Mouse (Mus musculus) adrenal gland, adult 8-10 months (tissue): Measurements from ENCODE around the gene Gm1113. TPM values are rescaled to one million over a fixed set of nuclear protein-coding genes. Genes with fewer than 3 reads are reported as not detected.

Experiments
- DNase-seq: peaks from one replicate; pipeline ENCODE4 v3.0.0; 2022
- total RNA-seq, 4 experiments: library from RNA; stranded (reverse); gene quantifications; 2 replicates each; pipeline ENCODE4 v1.2.4; 2022

Gene Gm1113
- total RNA-seq, 4 experiments from 2014 or later = not detected

DNA sequence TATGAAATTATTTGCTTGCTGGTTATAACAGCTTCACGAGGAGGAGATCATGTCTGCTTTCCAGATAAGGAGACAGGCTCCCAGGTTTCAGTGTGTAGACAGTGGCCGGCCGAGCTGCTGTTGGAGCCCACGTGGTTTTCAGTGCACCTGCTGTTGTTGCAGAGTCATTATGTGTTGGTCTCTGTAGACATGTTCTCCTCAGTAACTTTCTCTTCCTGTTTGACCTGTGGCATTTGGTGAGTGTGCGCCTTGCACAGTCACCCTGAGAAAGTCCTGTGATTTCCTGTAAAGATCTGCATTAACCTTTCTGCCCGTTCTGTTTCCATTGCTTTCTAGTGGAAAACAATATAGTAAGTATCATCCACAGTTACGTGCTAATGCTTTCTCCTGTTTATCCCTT lies 42.7 kb downstream of the Gm1113 start:
- no peak for DNase-seq

- DNase-seq = no peak
Observed at GRCm38 (mm10) chr9:35474104-35474724, 43.9 kb downstream of the Gm1113 start.

- DNase-seq = no peak
Observed at GRCm38 (mm10) chr9:35468913-35469312, 49.2 kb downstream of the Gm1113 start.

GRCm38 (mm10) chr9:35467264-35467817 lies 50.7 kb downstream of the Gm1113 start:
- no peak for DNase-seq

- no peak for DNase-seq
Observed at GRCm38 (mm10) chr9:35459594-35459993, 58.5 kb downstream of the Gm1113 start.

Other genes starting within 250 kb of the Gm1113 start
- gene Cdon, start 97.1 kb downstream of the Gm1113 start, total RNA-seq = 10 to 100 TPM; 11.2 to 15.8 (median 12.5) TPM
- gene Ddx25, start 40.3 kb upstream of the Gm1113 start, total RNA-seq = 1 to 10 TPM; 1.2 to 2.0 (median 1.3) TPM
- 10 to 100 TPM; 12.5 to 15.0 (median 14.5) TPM for gene Pus3, start 40.3 kb upstream of the Gm1113 start, total RNA-seq
- gene Pate2, start 52.0 kb upstream of the Gm1113 start, total RNA-seq = under 1 TPM in 3 of 4 experiments, not detected in 1; 0.17 to 0.46 (median 0.30) TPM
- 1 to 10 TPM; 4.2 to 4.8 (median 4.6) TPM for gene Hyls1, start 52.1 kb upstream of the Gm1113 start, total RNA-seq
- not detected for gene Pate4, start 93.7 kb upstream of the Gm1113 start, total RNA-seq
- not detected for gene Pate3, start 129.9 kb upstream of the Gm1113 start, total RNA-seq
- not detected for gene Pate1, start 169.1 kb upstream of the Gm1113 start, total RNA-seq
- not detected for gene Gm17677, start 222.8 kb upstream of the Gm1113 start, total RNA-seq